Mouse (Mus musculus) heart, embryonic 13.5 days (tissue): Measurements from ENCODE around the gene Tbc1d10c. TPM values are rescaled to one million over a fixed set of nuclear protein-coding genes. Genes with fewer than 3 reads are reported as not detected.
A peak's percentile ranks its signal among the peaks of the same experiment; 100 is the strongest.

Experiments used
- ATAC-seq: fragments of 200-750 bp; cut with Nextera tagmentation; 2 replicates; pipeline ENCODE4 v1.8.0; 2017; ENCODE audit warnings: moderate TSS enrichment; ENCODE audit not compliant: insufficient number of reproducible peaks, low FRiP score, low TSS enrichment; ENCODE audit errors: extremely low read depth
- H3K27ac ChIP-seq: fragments of 300-500 bp; sonication (generic); replicated peaks from 2 replicates; pipeline ENCODE4 v1.5.1; 2015; ENCODE audit warnings: moderate library complexity, mild to moderate bottlenecking, inconsistent platforms
- H3K27me3 ChIP-seq: fragments of 300-500 bp; sonication (generic); replicated peaks from 2 replicates; pipeline ENCODE4 v1.6.1; 2015; ENCODE audit warnings: mild to moderate bottlenecking, inconsistent platforms
- H3K36me3 ChIP-seq: fragments of 300-500 bp; sonication (generic); 2 replicates; pipeline ENCODE4 v1.6.1; 2015; ENCODE audit warnings: mild to moderate bottlenecking, inconsistent platforms
- H3K4me1 ChIP-seq: fragments of 300-500 bp; sonication (generic); 2 replicates; pipeline ENCODE4 v1.6.1; 2015; ENCODE audit warnings: inconsistent platforms
- H3K4me2 ChIP-seq: fragments of 300-500 bp; sonication (generic); 2 replicates; pipeline ENCODE4 v1.6.1; 2015; ENCODE audit warnings: inconsistent platforms, mild to moderate bottlenecking, moderate library complexity
- H3K4me3 ChIP-seq: fragments of 300-500 bp; sonication (generic); 2 replicates; pipeline ENCODE4 v1.5.1; 2015; ENCODE audit warnings: moderate library complexity, mild to moderate bottlenecking, inconsistent platforms
- H3K9ac ChIP-seq: fragments of 300-500 bp; sonication (generic); 2 replicates; pipeline ENCODE4 v1.6.1; 2015; ENCODE audit warnings: inconsistent platforms, mild to moderate bottlenecking, moderate library complexity
- H3K9me3 ChIP-seq: fragments of 300-500 bp; sonication (generic); 2 replicates; pipeline ENCODE4 v1.6.1; 2016; ENCODE audit warnings: inconsistent platforms
- WGBS: fragments of 180-500 bp; shearing (Covaris S2); methylation state at CpG from one replicate; pipeline ENCODE4 v1.1.7; 2015; ENCODE audit warnings: mixed read lengths; 5-methylcytosine and 5-hydroxymethylcytosine counted together
- polyA plus RNA-seq: library from polyadenylated mRNA; unstranded; fragments of >200 nt; fragmentation: Nextera tagmentation; extraction: Ambion mirVana; gene quantifications from 2 replicates; pipeline ENCODE4 v1.2.1, GENCODE M21; 2015

Gene Tbc1d10c
- polyA plus RNA-seq, result 2.0 and 2.7 TPM in 2 replicates

- H3K4me1 ChIP-seq, result peaks cover 64% of the 10 kb centered on the region
- peak within 1 kb of the TSS; percentile 99 for H3K9ac ChIP-seq
- peak within 1 kb of the TSS; percentile 95 for H3K27ac ChIP-seq
- no peak for ATAC-seq
- H3K36me3 ChIP-seq, result peaks cover 29% of the 10 kb centered on the region
- 53% methylated on average over 4 of the region's 4 CpGs for WGBS
- H3K4me2 ChIP-seq, result peak within 1 kb of the TSS; percentile 96
- no peaks in the 10 kb centered on the region for H3K27me3 ChIP-seq
- H3K9me3 ChIP-seq, result no peaks in the 10 kb centered on the region
- H3K4me3 ChIP-seq, result peak within 1 kb of the TSS; percentile 94
These were observed at the start of gene Tbc1d10c for GRCm38 (mm10) chr19:4190831-4191334. Tbc1d10c (minus strand) TSS chr19:4191284.

- Histone ChIP-seq H3K4me2 (no peak overlapping the region), H3K4me3 (no peak overlapping the region), H3K4me1 (no peaks in the 10 kb centered on the region), H3K9me3 (0 out of 2 replicates have a peak, but pooled peaks cover 2% of the 10 kb centered on the region), H3K27me3 (peaks cover 11% of the 10 kb centered on the region; the same call in 1 of the 2 replicates), H3K36me3 (no peaks in the 10 kb centered on the region), H3K27ac (no peak overlapping the region), H3K9ac (no peak overlapping the region)
- 60% methylated on average over 8 of the region's 8 CpGs for WGBS
- no peak for ATAC-seq
These were observed 49.2 kb upstream of the Tbc1d10c start for GRCm38 (mm10) chr19:4240247-4240668.

DNA sequence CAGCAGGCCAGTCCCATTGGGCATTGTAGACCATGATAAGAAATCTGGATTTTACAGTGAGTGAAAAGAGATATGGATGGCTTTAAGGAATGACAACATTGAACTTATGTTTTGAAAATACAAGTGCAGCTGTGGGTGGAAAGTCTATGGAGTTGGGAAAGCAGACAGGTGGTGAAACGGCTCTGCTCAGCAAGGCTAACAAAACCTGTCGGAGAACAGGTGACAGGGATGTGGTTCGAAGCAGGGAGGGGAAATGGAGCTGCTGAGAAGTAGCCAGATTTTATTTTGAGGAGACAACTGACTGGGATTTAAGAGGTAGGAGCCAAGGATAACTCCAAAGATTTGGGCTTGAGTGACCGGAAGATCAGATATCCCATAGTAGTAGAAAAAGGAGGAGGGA is 43.5 kb upstream of the Tbc1d10c start:
- Histone ChIP-seq H3K27ac (no peak overlapping the region), H3K4me2 (no peak overlapping the region), H3K9me3 (no peaks in the 10 kb centered on the region), H3K9ac (no peak overlapping the region), H3K4me3 (no peak overlapping the region), H3K27me3 (peaks cover 14% of the 10 kb centered on the region), H3K36me3 (no peaks in the 10 kb centered on the region), H3K4me1 (peaks cover 18% of the 10 kb centered on the region)
- WGBS, result 66% methylated on average over 4 of the region's 4 CpGs
- ATAC-seq, result no peak

DNA sequence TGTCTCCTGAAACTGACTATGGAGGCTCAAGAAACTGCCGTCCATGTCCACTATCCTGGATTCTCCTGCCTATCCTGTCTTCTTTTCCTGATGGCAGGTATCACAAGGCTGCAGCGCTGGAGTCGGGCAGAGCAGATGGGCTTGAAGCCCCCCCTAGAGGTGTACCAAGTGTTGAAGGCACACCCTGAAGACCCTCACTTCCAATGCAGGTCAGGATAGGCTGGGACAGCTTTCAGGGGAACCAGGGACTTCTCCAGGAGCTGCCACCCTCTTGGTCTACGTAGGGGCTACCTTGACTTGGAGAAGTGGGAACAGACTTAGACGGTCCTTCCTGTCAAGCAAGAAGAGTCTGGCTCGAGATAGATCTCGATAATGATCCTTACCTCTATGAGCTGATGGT is 41.6 kb upstream of the Tbc1d10c start:
- WGBS, result 78% methylated on average over 7 of the region's 7 CpGs
- H3K9me3 ChIP-seq, result no peaks in the 10 kb centered on the region
- no peak overlapping the region for H3K27ac ChIP-seq

DNA sequence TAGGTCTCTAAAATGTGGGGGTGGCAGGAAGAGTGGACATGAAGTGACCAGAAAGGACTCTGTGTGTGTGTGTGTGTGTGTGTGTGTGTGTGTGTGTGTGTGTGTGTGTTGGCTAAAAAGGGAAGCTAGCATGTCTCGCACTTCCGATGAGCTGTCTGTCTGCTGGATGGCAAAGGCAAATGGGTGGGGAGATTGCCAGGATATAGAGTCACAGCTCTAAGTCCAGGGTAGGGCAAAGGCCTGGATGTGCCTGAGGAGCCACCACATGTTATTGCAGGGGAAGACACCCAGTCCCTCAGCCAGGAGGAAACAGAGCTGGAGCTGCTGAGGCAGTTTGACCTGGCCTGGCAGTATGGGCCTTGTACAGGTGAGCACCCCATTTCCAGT is 41.1 kb upstream of the Tbc1d10c start:
- no peaks in the 10 kb centered on the region for H3K9me3 ChIP-seq
- ATAC-seq, result no peak
- peak overlapping the region; percentile 89 for H3K27ac ChIP-seq
- H3K27me3 ChIP-seq, result peaks cover 31% of the 10 kb centered on the region
- H3K4me1 ChIP-seq, result peaks cover 20% of the 10 kb centered on the region
- H3K4me2 ChIP-seq, result peak overlapping the region; percentile 80
- 20% methylated on average over 2 of the region's 2 CpGs for WGBS
- H3K4me3 ChIP-seq, result peak overlapping the region; percentile 69
- H3K36me3 ChIP-seq, result no peaks in the 10 kb centered on the region
- peak overlapping the region; percentile 84 for H3K9ac ChIP-seq

More for the DNA sequence above, 41.6 kb upstream of the Tbc1d10c start:
- Histone ChIP-seq H3K4me3 (peak overlapping the region; percentile 69; the same call in 1 of the 2 replicates), H3K4me1 (peaks cover 20% of the 10 kb centered on the region), H3K9ac (0 out of 2 replicates have a peak overlapping the region, but pooled peaks have one; percentile 84), H3K36me3 (no peaks in the 10 kb centered on the region), H3K27me3 (peaks cover 26% of the 10 kb centered on the region), H3K4me2 (peak overlapping the region; percentile 80)
- no peak for ATAC-seq

GRCm38 (mm10) chr19:4231253-4232185 is 40.4 kb upstream of the Tbc1d10c start, which contains the start of gene Pold4:
Pold4 (plus strand) TSS chr19:4231899.
- Histone ChIP-seq H3K9me3 (no peaks in the 10 kb centered on the region), H3K4me1 (peaks cover 20% of the 10 kb centered on the region), H3K27me3 (peaks cover 36% of the 10 kb centered on the region), H3K27ac (peak within 1 kb of the TSS; percentile 89), H3K4me2 (peak within 1 kb of the TSS; percentile 80), H3K9ac (peak within 1 kb of the TSS; percentile 84), H3K36me3 (no peaks in the 10 kb centered on the region), H3K4me3 (peak within 1 kb of the TSS; percentile 69)
- WGBS, result 8% methylated on average over 26 of the region's 26 CpGs
- ATAC-seq, result peak; percentile 87

- no peak overlapping the region for H3K4me3 ChIP-seq
- H3K27ac ChIP-seq, result no peak overlapping the region
- H3K36me3 ChIP-seq, result no peaks in the 10 kb centered on the region
- no peaks in the 10 kb centered on the region for H3K9me3 ChIP-seq
- 67% methylated on average over 8 of the region's 8 CpGs for WGBS
- H3K4me1 ChIP-seq, result peaks cover 20% of the 10 kb centered on the region
- H3K4me2 ChIP-seq, result no peak overlapping the region
- peaks cover 30% of the 10 kb centered on the region for H3K27me3 ChIP-seq
- peak overlapping the region; percentile 28; the same call in 1 of the 2 replicates for H3K9ac ChIP-seq
- no peak for ATAC-seq
These were observed 39.3 kb upstream of the Tbc1d10c start for GRCm38 (mm10) chr19:4230415-4230814.

DNA sequence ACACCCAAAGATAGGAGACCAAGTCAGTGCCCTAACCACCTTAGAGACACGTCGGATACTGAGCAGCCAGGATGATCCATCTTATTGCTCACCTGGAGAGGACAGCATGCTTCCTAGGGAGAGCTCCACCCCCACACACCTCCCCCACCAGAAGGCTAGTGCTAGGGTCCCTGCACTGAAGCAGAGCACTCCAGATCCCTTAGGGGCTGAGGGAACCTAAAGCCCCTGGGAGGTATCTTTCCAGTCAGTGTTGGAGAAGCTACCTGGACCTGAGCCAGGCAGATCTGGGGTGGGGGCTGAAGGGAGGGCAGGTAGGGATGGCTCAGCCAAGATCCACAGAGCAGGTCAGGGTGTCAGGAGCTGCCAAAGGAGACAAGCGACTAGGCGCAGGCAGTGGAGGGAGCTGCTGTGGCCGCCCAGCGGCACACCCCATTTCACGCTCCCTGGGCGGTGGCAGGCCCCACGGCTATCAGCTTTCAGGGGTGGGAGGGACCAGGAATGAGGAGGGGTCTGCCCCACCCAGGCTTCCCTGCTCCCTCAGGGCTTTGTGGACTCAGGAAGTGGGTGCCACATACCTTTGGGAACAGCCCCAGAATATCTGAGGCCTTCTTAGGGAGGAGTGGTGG is 38.5 kb upstream of the Tbc1d10c start:
- Histone ChIP-seq H3K4me2 (no peak overlapping the region), H3K9me3 (no peaks in the 10 kb centered on the region), H3K9ac (no peak overlapping the region), H3K27ac (no peak overlapping the region), H3K4me3 (no peak overlapping the region), H3K27me3 (peaks cover 34% of the 10 kb centered on the region), H3K4me1 (peaks cover 20% of the 10 kb centered on the region), H3K36me3 (no peaks in the 10 kb centered on the region)
- WGBS, result 40% methylated on average over 9 of the region's 9 CpGs
- ATAC-seq, result no peak

DNA sequence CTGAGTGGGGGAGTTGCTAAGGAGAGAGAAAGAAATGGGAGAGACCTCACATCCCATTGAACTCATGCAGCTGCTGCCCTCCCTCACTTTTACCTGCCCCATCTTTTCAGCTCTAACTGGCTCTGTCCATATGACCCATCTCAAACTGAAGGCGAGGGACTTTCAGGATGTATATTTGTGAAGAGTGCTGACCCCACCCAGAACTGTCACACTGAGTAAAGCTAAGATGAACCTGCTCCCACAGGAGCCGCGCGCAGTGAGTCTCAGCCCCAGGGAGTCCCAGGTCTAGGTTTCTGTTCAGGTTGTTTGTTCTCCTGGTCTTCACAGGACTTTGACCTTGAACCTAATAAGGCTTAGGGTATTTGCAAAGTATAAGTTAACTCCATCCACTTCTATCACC is 37.8 kb upstream of the Tbc1d10c start:
- Histone ChIP-seq H3K9ac (no peak overlapping the region), H3K27ac (no peak overlapping the region), H3K4me2 (no peak overlapping the region), H3K4me3 (no peak overlapping the region), H3K9me3 (no peaks in the 10 kb centered on the region), H3K36me3 (no peaks in the 10 kb centered on the region), H3K4me1 (peaks cover 20% of the 10 kb centered on the region), H3K27me3 (peaks cover 36% of the 10 kb centered on the region)
- ATAC-seq, result no peak
- WGBS, result 72% methylated on average over 4 of the region's 4 CpGs

- Histone ChIP-seq H3K27me3 (peaks cover 40% of the 10 kb centered on the region), H3K27ac (no peak overlapping the region), H3K9me3 (no peaks in the 10 kb centered on the region), H3K4me2 (no peak overlapping the region), H3K4me3 (no peak overlapping the region), H3K36me3 (no peaks in the 10 kb centered on the region), H3K9ac (0 out of 2 replicates have a peak overlapping the region, but pooled peaks have one; percentile 42), H3K4me1 (peaks cover 20% of the 10 kb centered on the region)
- ATAC-seq, result peak; percentile 19; the same call in 1 of the 2 replicates
- 12% methylated on average over 8 of the region's 8 CpGs for WGBS
These were observed 37.0 kb upstream of the Tbc1d10c start for GRCm38 (mm10) chr19:4227894-4228678.
